Comparison of ENCODE assay signal across 8 mouse cellular contexts in genomic region chr2:119476621-119477391, GRCm38 (mm10). TPM values are rescaled to one million over a fixed set of nuclear protein-coding genes. Genes with fewer than 3 reads are reported as not detected.
DNase-seq lines count a peak whose midpoint lies in the region; ATAC-seq lines count a peak whose summit lies in the region.

No protein-coding gene starts in this region.

- H3K4me2 ChIP-seq in embryonic facial prominence, embryonic 12.5 days (replicated peaks) = peak overlapping the region; percentile 65
- H3K4me2 ChIP-seq in midbrain, embryonic 12.5 days (replicated peaks) = peak overlapping the region; percentile 89

- WGBS in embryonic facial prominence, embryonic 12.5 days = under 1% methylated on average over 44 of the region's 44 CpGs
- under 1% methylated on average over 39 of the region's 44 CpGs for WGBS in limb, embryonic 10.5 days
- WGBS in midbrain, embryonic 12.5 days = under 1% methylated on average over 36 of the region's 44 CpGs

- DNase-seq in 416B (ENCODE audit: low read depth) = peak; percentile 86
- DNase-seq in adrenal gland, postnatal 36 days = peak; percentile 81 to 85
- peak; percentile 78 to 80 for DNase-seq in heart, adult 18-20 months
- DNase-seq in kidney, adult 18-20 months = peak; percentile 82
- DNase-seq in limb, embryonic 10.5 days (ENCODE audit: low spot score) = peak; percentile 80
- peak; percentile 69 to 74 for DNase-seq in spleen, adult 18-20 months

- H3K27ac ChIP-seq in embryonic facial prominence, embryonic 12.5 days = peak overlapping the region; percentile 98
- peak overlapping the region; percentile 100 for H3K27ac ChIP-seq in limb, embryonic 10.5 days
- peak overlapping the region; percentile 98 for H3K27ac ChIP-seq in midbrain, embryonic 12.5 days (replicated peaks)

- no peaks in the 10 kb centered on the region for H3K9me3 ChIP-seq in embryonic facial prominence, embryonic 12.5 days
- H3K9me3 ChIP-seq in limb, embryonic 10.5 days (replicated peaks) = no peaks in the 10 kb centered on the region
- H3K9me3 ChIP-seq in midbrain, embryonic 12.5 days = no peaks in the 10 kb centered on the region

- H3K27me3 ChIP-seq in embryonic facial prominence, embryonic 12.5 days = no peaks in the 10 kb centered on the region
- no peaks in the 10 kb centered on the region for H3K27me3 ChIP-seq in limb, embryonic 10.5 days (ENCODE audit: low read depth, poor library complexity, severe bottlenecking)
- no peaks in the 10 kb centered on the region for H3K27me3 ChIP-seq in midbrain, embryonic 12.5 days

- H3K36me3 ChIP-seq in embryonic facial prominence, embryonic 12.5 days = 0 out of 2 replicates have a peak, but pooled peaks cover 5% of the 10 kb centered on the region
- H3K36me3 ChIP-seq in limb, embryonic 10.5 days = peaks cover 22% of the 10 kb centered on the region
- H3K36me3 ChIP-seq in midbrain, embryonic 12.5 days = no peaks in the 10 kb centered on the region

- peak overlapping the region; percentile 91 for H3K4me3 ChIP-seq in embryonic facial prominence, embryonic 12.5 days
- H3K4me3 ChIP-seq in limb, embryonic 10.5 days = peak overlapping the region; percentile 81
- peak overlapping the region; percentile 94 for H3K4me3 ChIP-seq in midbrain, embryonic 12.5 days

- peak overlapping the region; percentile 98 for H3K9ac ChIP-seq in embryonic facial prominence, embryonic 12.5 days
- peak overlapping the region; percentile 99 for H3K9ac ChIP-seq in midbrain, embryonic 12.5 days (replicated peaks)

- ATAC-seq in embryonic facial prominence, embryonic 12.5 days (ENCODE audit: insufficient number of reproducible peaks, insufficient read depth, low FRiP score, low TSS enrichment) = peak; percentile 66
- ATAC-seq in midbrain, embryonic 12.5 days (ENCODE audit: low FRiP score, low read depth) = peak; percentile 79

- H3K4me1 ChIP-seq in embryonic facial prominence, embryonic 12.5 days = peaks cover 8% of the 10 kb centered on the region
- peaks cover 16% of the 10 kb centered on the region for H3K4me1 ChIP-seq in limb, embryonic 10.5 days
- peaks cover 25% of the 10 kb centered on the region for H3K4me1 ChIP-seq in midbrain, embryonic 12.5 days

RNA-seq across cellular contexts. Expression of gene Ino80, which starts 0.7 kb away (rescaled TPM):
- 10 to 100 TPM; 20.5 to 22.5 TPM for total RNA-seq in adrenal gland, postnatal 36 days (2021)
- polyA plus RNA-seq in embryonic facial prominence, embryonic 12.5 days (2016; fragmentation: Nextera tagmentation; extraction: Ambion mirVana) = 4.7 and 4.9 TPM in 2 replicates
- 10 to 100 TPM in 1 of 2 experiments, 1 to 10 TPM in 1; 9.9 to 10.7 TPM for total RNA-seq in heart, adult 18-20 months (2021)
- 3.1 and 3.8 TPM in 2 replicates for polyA plus RNA-seq in limb, embryonic 10.5 days (2016; fragmentation: Nextera tagmentation; extraction: Ambion mirVana)
- 4.5 and 5.1 TPM in 2 replicates for polyA plus RNA-seq in midbrain, embryonic 12.5 days (2016; fragmentation: Nextera tagmentation; extraction: Ambion mirVana)

Comparison
In these comparisons a context has a peak if more than half of its experiments do, and no peak if none do; other contexts are left out.
1. Peak in every context shown above with its lines: DNase-seq, ATAC-seq, H3K4me3 ChIP-seq and H3K27ac ChIP-seq.